Comparison of ENCODE assay signal across 21 mouse cellular contexts in the genomic region with DNA sequence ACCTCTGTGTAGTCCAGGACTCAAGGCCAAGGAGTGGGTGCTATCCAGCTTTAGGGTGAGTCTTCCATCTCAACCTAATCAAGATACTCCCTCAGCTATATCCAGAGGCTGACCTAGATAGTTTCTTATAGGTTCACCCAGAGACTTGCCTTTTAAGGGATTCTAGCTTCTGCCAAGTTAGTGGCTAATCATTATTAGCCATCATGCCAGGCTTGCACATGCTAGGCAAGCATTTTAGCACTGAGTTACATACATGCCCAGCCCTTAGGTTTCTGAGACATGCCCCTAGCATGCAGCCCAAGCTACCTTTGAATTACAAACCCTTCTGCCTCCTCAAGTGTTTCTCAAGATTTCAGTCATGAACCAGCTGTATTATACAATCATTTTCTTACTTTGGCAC. TPM values are rescaled to one million over a fixed set of nuclear protein-coding genes. Genes with fewer than 3 reads are reported as not detected.
DNase-seq lines count a peak whose midpoint lies in the region; ATAC-seq and TF ChIP-seq lines count a peak whose summit lies in the region.
"Had no signal": no experiment of that assay in that cellular context is flagged by ENCODE, and none has a peak within 500 bp of the region (broad histone marks: within the 10 kb centered on the region; RNA-seq: fewer than 3 reads in every experiment).

No protein-coding gene starts in this region.

- H3K4me1 ChIP-seq in kidney, adult 2 months (ENCODE audit: control insufficient read depth, insufficient read depth, low read length) = peaks cover 27% of the 10 kb centered on the region
- H3K4me1 ChIP-seq in hindbrain, embryonic 13.5 days (replicated peaks) = 0 out of 2 replicates have a peak, but pooled peaks cover under 1% of the 10 kb centered on the region
- H3K4me1 ChIP-seq: embryonic facial prominence, embryonic 12.5 days; forebrain, embryonic 12.5 days had no signal

- no peak for TF ChIP-seq CTCF in kidney, adult 2 months (conservative IDR thresholded peaks at IDR 0.05; ENCODE audit: insufficient read depth, insufficient read length, low read depth, low read length)

- no peaks in the 10 kb centered on the region for H3K27me3 ChIP-seq in kidney, adult 2 months (replicated peaks; ENCODE audit: control insufficient read depth, insufficient read depth, low read length)
- H3K27me3 ChIP-seq in hindbrain, embryonic 13.5 days = no peaks in the 10 kb centered on the region
- H3K27me3 ChIP-seq: embryonic facial prominence, embryonic 12.5 days; forebrain, embryonic 12.5 days had no signal

- no peaks in the 10 kb centered on the region for H3K36me3 ChIP-seq in kidney, adult 2 months (ENCODE audit: control insufficient read depth, insufficient read depth, low read length)
- no peaks in the 10 kb centered on the region for H3K36me3 ChIP-seq in hindbrain, embryonic 13.5 days
- H3K36me3 ChIP-seq: embryonic facial prominence, embryonic 12.5 days; forebrain, embryonic 12.5 days had no signal

- no peak overlapping the region for H3K4me2 ChIP-seq in hindbrain, embryonic 13.5 days
- H3K4me2 ChIP-seq: embryonic facial prominence, embryonic 12.5 days; forebrain, embryonic 12.5 days had no signal

- no peak overlapping the region for H3K9ac ChIP-seq in hindbrain, embryonic 13.5 days
- H3K9ac ChIP-seq: embryonic facial prominence, embryonic 12.5 days; forebrain, embryonic 12.5 days had no signal

- H3K9me3 ChIP-seq in hindbrain, embryonic 13.5 days = no peaks in the 10 kb centered on the region
- H3K9me3 ChIP-seq: embryonic facial prominence, embryonic 10.5 days; embryonic facial prominence, embryonic 12.5 days; forebrain, embryonic 10.5 days; forebrain, embryonic 12.5 days had no signal

- H3K27ac ChIP-seq in kidney, adult 2 months (ENCODE audit: insufficient read depth, low read depth, low read length) = peak overlapping the region; percentile 77
- H3K27ac ChIP-seq in hindbrain, embryonic 13.5 days = no peak overlapping the region
- H3K27ac ChIP-seq: embryonic facial prominence, embryonic 10.5 days; embryonic facial prominence, embryonic 12.5 days; forebrain, embryonic 10.5 days; forebrain, embryonic 12.5 days had no signal

- ATAC-seq in hindbrain, embryonic 13.5 days (ENCODE audit: low FRiP score) = no peak
- ATAC-seq: forebrain, embryonic 14.5 days; forebrain, embryonic 16.5 days had no signal

- H3K4me3 ChIP-seq in kidney, adult 2 months (ENCODE audit: insufficient read depth, low read depth, low read length) = no peak overlapping the region
- no peak overlapping the region for H3K4me3 ChIP-seq in hindbrain, embryonic 13.5 days
- H3K4me3 ChIP-seq: embryonic facial prominence, embryonic 10.5 days; embryonic facial prominence, embryonic 12.5 days; forebrain, embryonic 10.5 days; forebrain, embryonic 12.5 days had no signal

- TF ChIP-seq POLR2A in kidney, adult 2 months (IDR thresholded peaks at IDR 0.05; ENCODE audit: low read depth, low read length) = no peak

- DNase-seq in kidney, adult 2 months = peak; percentile 59
- DNase-seq in kidney, adult 8-10 months = no peak
- DNase-seq in fat pad, adult 2 months (ENCODE audit: extremely low read depth, low read depth, low spot score) = peak; percentile 82
- DNase-seq in gonadal fat pad, adult 2 months (ENCODE audit: low read depth) = peak; percentile 69
- DNase-seq in heart, adult 11 months = no peak
- DNase-seq: adrenal gland, adult 2 months; adrenal gland, postnatal 10 days; adrenal gland, postnatal 25 days; cerebellum, adult 11 months; cerebellum, adult 18-20 months; cerebellum, adult 8-10 months; cerebellum, adult 9-11 months; cerebellum, postnatal 14 days; cerebellum, postnatal 36 days had no signal

RNA-seq across cellular contexts. Expression of a gene that starts 47.9 kb away (rescaled TPM):
- 10.3 and 11.7 TPM in 2 replicates for polyA plus RNA-seq in kidney, adult 2 months (2012; rRNA removed)
- 6.0 and 7.9 TPM in 2 replicates for polyA plus RNA-seq in gonadal fat pad, adult 2 months (2012; rRNA removed)
- 21.8 and 25.3 TPM in 2 replicates for polyA plus RNA-seq in hindbrain, embryonic 13.5 days (2015; fragmentation: Nextera tagmentation; extraction: Ambion mirVana)

Comparison
In these comparisons a context has a peak if more than half of its experiments do, and no peak if none do; other contexts are left out.
1. DNase-seq: peak in kidney, adult 2 months (single experiment), fat pad, adult 2 months (single experiment) and gonadal fat pad, adult 2 months (single experiment); none in kidney, adult 8-10 months (0 of 2) and heart, adult 11 months (single experiment).